Mouse (Mus musculus): Measurements from ENCODE around the gene 4933428M09Rik.
"Not testable (repeated sequence)": the region's sequence is repeated elsewhere in the genome, so short reads cannot be mapped to it uniquely, and the experiment has no call there.

The 4933428M09Rik gene

DNA sequence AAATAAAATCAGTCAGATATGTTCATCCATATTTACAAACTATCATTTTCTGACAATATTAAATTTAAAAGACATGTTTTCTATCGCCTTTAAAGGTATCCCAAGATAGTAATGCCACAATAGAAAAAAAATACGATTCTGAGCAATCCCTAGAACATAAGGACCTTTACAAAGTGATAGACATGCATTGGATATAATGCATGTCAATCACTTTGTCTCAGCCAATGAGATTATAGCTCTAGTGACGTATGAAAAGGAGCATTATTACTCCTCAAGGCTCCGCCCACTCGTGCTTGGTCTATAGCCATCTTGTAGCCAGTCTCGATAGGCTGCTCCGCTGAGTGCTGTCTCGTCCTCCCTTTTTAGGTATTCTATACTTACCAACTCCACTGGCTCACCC lies at the start of gene 4933428M09Rik:
Gene 4933428M09Rik (plus strand): TSS at position 301 of the 400 bp plus-strand sequence.
- in situ Hi-C loops (cut with MseI, MboI) = no loop called here

DNA sequence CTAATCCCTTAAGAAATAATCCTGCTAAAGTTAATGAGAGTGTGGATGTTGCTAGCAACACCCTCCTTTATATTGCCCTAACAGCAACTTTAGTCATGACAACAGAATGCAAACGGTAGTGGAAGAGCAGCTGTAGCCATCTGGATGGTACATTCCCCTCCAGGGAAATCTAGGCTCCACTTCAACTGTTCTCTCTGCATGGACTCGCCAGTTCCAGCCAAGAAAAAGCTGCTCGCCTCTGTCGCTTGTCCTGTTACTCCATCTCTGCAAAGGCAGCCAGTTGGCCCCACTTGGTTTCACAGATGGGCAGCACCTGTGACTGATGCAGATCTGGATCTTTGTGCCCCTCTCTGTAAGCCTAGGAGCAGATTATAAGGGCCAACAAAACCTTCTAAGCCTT lies 45.0 kb upstream of the 4933428M09Rik start:
- in situ Hi-C loops (cut with MseI, MboI) = no loop called here

DNA sequence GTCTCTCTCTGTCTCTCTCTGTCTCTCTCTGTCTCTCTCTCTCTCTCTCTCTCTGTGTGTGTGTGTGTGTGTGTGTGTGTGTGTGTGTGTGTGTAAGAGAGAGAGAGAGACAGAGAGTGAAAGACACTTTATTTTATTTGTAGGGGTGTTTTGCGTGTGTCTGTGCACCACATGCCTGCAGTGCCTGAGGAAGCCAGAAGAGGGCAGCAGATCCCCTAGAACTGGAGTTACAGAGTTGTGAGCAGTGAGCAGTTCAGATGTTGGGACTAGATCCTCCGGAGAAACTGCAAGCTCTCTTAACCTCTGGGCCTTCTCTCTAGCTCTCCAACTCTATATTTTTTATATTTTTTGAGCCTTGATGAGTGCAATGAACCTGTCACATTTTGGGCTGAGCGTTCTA lies 12.5 kb downstream of the 4933428M09Rik start:
- in situ Hi-C loops (cut with MseI, MboI) = loop anchor here in 1 of 2 experiments (10.0 kb wide), 1 partner anchor 53 kb away; no protein-coding TSS in a partner anchor

DNA sequence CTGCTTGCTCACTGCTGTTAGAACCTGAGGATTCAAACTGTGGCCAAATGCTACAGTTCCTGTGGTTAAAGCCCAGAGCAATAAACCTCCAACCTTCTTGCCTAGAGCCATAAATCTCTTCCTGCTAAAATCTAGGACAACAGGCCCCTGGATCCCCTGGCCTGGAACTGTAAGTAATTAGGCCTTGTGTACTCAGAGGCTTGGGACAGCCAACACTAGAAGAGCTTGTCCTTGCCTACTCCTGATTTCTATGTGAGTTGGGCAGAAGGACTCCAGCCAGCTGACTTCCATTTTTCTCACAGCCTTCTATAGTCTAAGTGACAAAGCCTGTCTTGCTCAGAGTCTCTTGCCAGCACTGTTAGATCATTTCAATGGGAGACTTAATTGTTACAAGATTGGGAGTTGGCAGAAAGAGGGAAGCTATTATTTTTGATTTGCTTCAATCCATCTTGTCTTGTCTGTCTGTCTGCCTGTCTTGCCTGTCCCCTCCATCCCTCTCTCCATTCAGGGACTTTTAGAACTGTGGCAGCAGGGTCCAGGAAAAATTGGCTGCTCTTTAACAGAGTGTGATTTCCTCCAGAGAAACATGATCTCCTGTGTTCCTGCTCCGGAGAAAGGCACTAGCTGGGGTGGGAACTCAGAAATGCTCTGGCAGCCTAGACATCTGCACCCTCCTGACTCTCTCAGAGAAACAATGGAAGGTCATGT lies 15.7 kb downstream of the 4933428M09Rik start:
- in situ Hi-C loops (cut with MseI, MboI) = loop anchor here in 1 of 2 experiments (10.0 kb wide), 1 partner anchor 50 kb away; no protein-coding TSS in a partner anchor

DNA sequence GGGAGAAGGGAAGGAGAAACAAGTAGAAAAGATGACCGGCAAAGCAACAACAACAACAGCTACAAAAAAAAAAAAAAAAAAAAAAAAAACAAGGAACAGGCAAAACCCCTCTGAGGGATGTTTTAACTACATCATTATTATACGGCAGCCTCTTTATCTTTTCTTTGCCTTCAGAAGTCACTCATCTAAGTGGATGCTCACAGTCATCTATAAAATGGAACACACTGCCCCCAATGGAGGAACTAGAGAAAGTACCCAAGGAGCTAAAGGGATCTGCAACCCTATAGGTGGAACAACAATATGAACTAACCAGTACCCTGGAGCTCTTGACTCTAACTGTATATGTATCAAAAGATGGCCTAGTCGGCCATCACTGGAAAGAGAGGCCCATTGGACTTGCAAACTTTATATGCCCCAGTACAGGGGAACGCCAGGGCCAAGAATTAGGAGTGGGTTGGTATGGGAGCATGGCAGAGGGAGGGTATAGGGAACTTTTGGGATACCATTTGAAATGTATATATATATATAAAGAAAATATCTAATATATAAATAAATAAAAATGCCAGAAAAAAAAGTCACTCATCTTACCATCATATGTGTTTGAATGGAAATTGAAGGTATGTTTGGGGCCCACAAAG lies 30.3 kb downstream of the 4933428M09Rik start:
- in situ Hi-C loops (cut with MseI, MboI) = not testable (repeated sequence)

DNA sequence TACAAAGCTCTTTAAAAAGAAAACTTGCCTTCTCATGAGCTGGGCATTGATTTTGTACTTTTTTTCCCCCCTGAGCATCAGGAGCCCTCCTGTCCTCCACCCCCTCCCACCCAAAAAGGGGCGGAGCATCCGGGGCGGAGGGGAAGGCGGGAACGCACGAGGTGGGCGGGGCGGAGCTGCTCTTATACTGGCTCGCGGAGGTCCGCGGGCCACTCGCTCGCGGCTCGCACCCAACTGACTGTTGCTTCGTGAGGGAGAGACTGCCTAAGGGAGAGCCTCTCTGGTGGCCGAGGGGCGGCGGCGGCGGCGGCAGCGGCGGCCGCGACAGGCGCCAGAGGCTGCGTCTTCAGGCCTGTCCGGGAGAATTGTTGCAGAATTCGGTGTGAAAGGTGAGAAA lies 30.8 kb downstream of the 4933428M09Rik start, which contains the start of gene Mum1l1:
Gene Mum1l1 (plus strand): TSS at position 214 of the 397 bp plus-strand sequence.
- in situ Hi-C loops (cut with MseI, MboI) = no loop called here

DNA sequence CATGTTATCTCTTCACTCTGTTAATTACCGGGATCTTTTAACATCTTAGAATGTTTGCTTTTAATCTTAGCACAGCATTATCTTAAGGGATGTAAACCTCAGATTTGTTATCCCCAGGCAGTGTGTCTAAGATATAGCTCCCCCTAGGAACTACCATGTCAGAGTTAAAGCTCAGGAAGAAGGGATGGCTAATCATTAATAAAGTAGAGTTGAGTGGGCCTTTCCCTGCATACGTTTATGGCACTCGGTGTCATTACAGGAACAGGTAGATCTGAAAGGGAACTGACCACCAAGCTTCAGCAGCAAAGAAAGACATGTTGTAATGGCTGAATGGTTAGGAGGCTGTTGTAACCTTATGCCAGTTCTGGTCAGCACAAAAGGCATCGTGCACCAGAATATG lies 35.7 kb downstream of the 4933428M09Rik start:
- in situ Hi-C loops (cut with MseI, MboI) = no loop called here

DNA sequence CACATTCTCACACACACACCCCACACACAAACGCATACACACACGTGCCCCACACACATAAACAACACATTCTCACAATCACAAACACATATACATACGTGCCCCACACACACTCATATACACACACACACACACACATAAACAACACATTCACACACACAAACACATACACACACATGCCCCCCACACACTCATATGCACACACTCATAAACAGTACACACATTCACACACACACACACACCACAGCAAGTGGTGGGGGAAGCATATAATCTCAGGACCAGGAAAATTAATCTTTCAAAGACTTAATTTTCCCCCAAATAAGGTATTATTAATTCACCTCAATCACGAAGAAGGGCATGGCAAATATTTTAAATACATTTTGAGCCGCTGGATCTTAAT lies 37.4 kb downstream of the 4933428M09Rik start:
- in situ Hi-C loops (cut with MseI, MboI) = no loop called here

DNA sequence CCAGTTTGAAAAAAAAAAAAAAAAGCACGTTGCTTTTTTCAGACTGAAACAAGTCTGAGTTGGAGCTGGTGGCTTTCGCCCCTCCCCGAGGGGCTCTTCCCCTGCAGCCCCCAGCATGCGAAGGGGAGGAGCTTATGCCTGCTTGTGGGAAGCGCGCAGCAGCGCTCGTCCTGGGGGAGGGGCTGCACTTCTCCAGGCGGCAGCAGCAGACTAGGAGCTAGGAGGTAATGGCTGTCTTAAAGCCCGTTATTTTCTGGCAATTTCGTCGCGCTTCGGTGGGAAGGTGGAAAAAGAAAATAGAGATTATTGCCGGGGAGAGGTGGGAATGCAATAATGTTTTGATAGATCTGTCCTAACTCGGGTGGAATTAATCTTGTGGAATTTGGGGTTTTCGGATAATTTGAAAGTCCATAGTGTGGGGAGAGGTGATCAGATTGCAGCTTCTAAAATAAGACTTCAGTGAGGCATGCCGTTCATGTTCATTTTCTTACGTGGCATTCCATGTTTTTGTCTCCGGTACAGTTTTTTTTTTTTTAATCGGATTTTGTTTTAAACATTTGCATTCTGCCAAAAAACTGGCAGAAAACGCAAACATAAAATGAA lies 38.1 kb downstream of the 4933428M09Rik start:
- in situ Hi-C loops (cut with MseI, MboI) = no loop called here

DNA sequence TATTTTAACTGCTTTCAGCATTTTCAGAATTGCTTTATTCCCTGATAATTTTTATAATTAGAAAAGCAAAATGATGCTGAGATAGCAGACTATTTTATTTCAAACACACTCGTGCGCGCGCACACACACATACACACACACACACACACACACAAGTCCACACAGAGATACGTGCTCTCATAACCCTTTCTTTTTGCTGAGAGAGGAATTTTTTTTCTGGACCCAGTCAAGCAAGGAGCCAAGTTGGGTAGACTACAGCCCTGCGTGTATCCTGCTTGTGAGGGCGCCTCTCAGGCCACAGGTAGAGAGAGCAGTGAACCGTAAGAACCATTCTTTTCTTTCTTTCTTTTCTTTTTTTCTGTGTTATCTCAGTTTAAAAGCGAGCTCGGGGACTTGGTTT lies 38.7 kb downstream of the 4933428M09Rik start:
- in situ Hi-C loops (cut with MseI, MboI) = no loop called here

DNA sequence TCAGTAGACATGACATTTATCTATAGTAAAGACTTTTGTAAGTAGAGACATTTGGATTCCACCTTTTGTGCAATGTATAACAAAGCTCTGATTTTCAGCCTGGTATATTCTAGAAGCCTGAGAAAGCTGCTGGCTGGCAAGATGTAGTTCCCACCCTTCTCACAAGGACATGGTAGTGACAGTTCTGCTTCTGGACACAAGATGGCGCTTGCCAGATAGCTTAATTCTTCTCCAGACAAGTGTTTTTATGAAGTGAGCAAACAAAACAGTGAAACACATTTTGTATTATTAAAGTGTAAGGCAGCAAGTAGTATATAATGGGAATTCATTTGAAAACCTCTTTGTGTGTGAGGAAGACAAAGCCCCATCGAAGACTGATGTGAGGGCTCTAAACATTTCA lies 40.0 kb downstream of the 4933428M09Rik start:
- in situ Hi-C loops (cut with MseI, MboI) = no loop called here

DNA sequence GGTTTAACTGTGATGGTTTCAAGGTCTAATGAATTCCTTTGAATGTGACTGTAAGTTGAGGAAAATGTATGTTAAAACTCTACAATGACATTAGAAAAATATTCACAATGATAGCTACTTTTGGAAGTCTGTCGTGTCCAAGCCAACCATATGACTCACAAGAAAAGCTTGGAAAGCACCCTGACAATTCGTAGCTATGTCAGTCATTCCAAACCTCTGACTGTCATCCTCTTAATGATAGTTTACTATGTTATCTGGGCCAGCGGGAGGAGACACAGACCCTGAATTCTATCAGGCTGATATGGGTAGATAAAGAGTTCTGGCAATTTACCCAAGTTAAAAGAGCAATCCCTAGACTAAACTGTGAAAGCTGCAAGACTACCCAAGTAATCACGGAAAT lies 41.8 kb downstream of the 4933428M09Rik start:
- in situ Hi-C loops (cut with MseI, MboI) = no loop called here

DNA sequence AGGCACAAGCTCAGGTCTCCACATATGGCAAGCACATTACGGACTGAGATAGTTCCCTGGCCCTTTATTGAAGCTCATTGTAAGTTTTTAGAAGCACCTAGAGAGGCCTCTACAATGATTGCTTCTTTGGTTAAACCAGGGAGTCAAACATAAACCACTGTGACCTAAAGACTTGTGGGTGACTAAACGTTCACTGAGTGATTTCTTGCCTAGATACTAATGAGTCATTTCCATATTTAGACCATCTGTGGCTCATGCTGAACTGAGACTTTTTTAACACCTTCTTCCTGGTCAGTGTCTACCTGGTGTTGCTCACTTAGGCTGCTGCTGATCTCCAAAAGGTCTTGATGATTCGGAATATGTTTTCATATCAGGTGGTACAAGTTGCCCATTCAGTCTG lies 42.9 kb downstream of the 4933428M09Rik start:
- in situ Hi-C loops (cut with MseI, MboI) = no loop called here
